Mouse (Mus musculus): Measurements from ENCODE around the gene Scrg1. TPM values are rescaled to one million over a fixed set of nuclear protein-coding genes. Genes with fewer than 3 reads are reported as not detected.

Scrg1 gene
- total and polyA plus RNA-seq, 2 experiments, result not detected

GRCm38 (mm10) chr8:57488312-57488765 is 32.6 kb downstream of the Scrg1 start:
- H3K27me3 ChIP-seq (ENCODE audit: control insufficient read depth, insufficient read depth, low read length), result no peaks in the 10 kb centered on the region
- under 1% methylated on average over 25 of the region's 25 CpGs for WGBS
- peak overlapping the region; percentile 39 for H3K27ac ChIP-seq (replicated peaks; ENCODE audit: insufficient read depth, low read depth, low read length)
- TF ChIP-seq POLR2A (IDR thresholded peaks at IDR 0.05; ENCODE audit: extremely low read depth, insufficient read depth, low read length) (0 out of 2 replicates have a peak, but pooled peaks have one; percentile 9), CTCF (IDR thresholded peaks at IDR 0.05; ENCODE audit: low read depth, low read length) (no peak)
- H3K36me3 ChIP-seq (ENCODE audit: control insufficient read depth, insufficient read depth, low read length), result no peaks in the 10 kb centered on the region
- H3K4me1 ChIP-seq (ENCODE audit: control insufficient read depth, insufficient read depth, low read length), result peaks cover 2% of the 10 kb centered on the region; the same call in 1 of the 2 replicates
- peak; percentile 66 for DNase-seq (ENCODE audit: extremely low read depth, low read depth, low spot score)
- peak overlapping the region; percentile 53 for H3K4me3 ChIP-seq (ENCODE audit: insufficient read depth, low read depth, low read length)
- H3K79me2 ChIP-seq (ENCODE audit: control insufficient read depth, insufficient read depth, low read length), result no peaks in the 10 kb centered on the region
- peak overlapping the region; percentile 47 for H3K9ac ChIP-seq (ENCODE audit: low read depth, low read length)

GRCm38 (mm10) chr8:57489366-57489765 is 33.6 kb downstream of the Scrg1 start:
- Histone ChIP-seq H3K9ac (ENCODE audit: low read depth, low read length) (no peak overlapping the region), H3K4me3 (ENCODE audit: insufficient read depth, low read depth, low read length) (no peak overlapping the region), H3K36me3 (ENCODE audit: control insufficient read depth, insufficient read depth, low read length) (no peaks in the 10 kb centered on the region), H3K4me1 (ENCODE audit: control insufficient read depth, insufficient read depth, low read length) (peaks cover 2% of the 10 kb centered on the region; the same call in 1 of the 2 replicates), H3K79me2 (ENCODE audit: control insufficient read depth, insufficient read depth, low read length) (no peaks in the 10 kb centered on the region), H3K27me3 (ENCODE audit: control insufficient read depth, insufficient read depth, low read length) (no peaks in the 10 kb centered on the region), H3K27ac (replicated peaks; ENCODE audit: insufficient read depth, low read depth, low read length) (no peak overlapping the region)
- DNase-seq (ENCODE audit: extremely low read depth, low read depth, low spot score), result no peak
- no peak for TF ChIP-seq CTCF (IDR thresholded peaks at IDR 0.05; ENCODE audit: low read depth, low read length)
- TF ChIP-seq POLR2A (IDR thresholded peaks at IDR 0.05; ENCODE audit: extremely low read depth, insufficient read depth, low read length), result no peak
- WGBS, result 100% methylated on average over 1 of the region's 1 CpGs

- Histone ChIP-seq H3K36me3 (ENCODE audit: control insufficient read depth, insufficient read depth, low read length) (no peaks in the 10 kb centered on the region), H3K27me3 (ENCODE audit: control insufficient read depth, insufficient read depth, low read length) (no peaks in the 10 kb centered on the region), H3K9ac (ENCODE audit: low read depth, low read length) (no peak overlapping the region), H3K27ac (replicated peaks; ENCODE audit: insufficient read depth, low read depth, low read length) (no peak overlapping the region), H3K4me3 (ENCODE audit: insufficient read depth, low read depth, low read length) (no peak overlapping the region), H3K79me2 (ENCODE audit: control insufficient read depth, insufficient read depth, low read length) (no peaks in the 10 kb centered on the region), H3K4me1 (ENCODE audit: control insufficient read depth, insufficient read depth, low read length) (peaks cover 2% of the 10 kb centered on the region; the same call in 1 of the 2 replicates)
- TF ChIP-seq CTCF (IDR thresholded peaks at IDR 0.05; ENCODE audit: low read depth, low read length), result no peak
- TF ChIP-seq POLR2A (IDR thresholded peaks at IDR 0.05; ENCODE audit: extremely low read depth, insufficient read depth, low read length), result no peak
- DNase-seq (ENCODE audit: extremely low read depth, low read depth, low spot score), result no peak
Observed at GRCm38 (mm10) chr8:57489896-57490295, 34.2 kb downstream of the Scrg1 start.

- no peaks in the 10 kb centered on the region for H3K4me1 ChIP-seq (ENCODE audit: control insufficient read depth, insufficient read depth, low read length)
- H3K27me3 ChIP-seq (ENCODE audit: control insufficient read depth, insufficient read depth, low read length), result no peaks in the 10 kb centered on the region
- TF ChIP-seq CTCF (IDR thresholded peaks at IDR 0.05; ENCODE audit: low read depth, low read length) (no peak), POLR2A (IDR thresholded peaks at IDR 0.05; ENCODE audit: extremely low read depth, insufficient read depth, low read length) (no peak)
- no peak overlapping the region for H3K27ac ChIP-seq (replicated peaks; ENCODE audit: insufficient read depth, low read depth, low read length)
- no peak overlapping the region for H3K9ac ChIP-seq (ENCODE audit: low read depth, low read length)
- no peak overlapping the region for H3K4me3 ChIP-seq (ENCODE audit: insufficient read depth, low read depth, low read length)
- no peaks in the 10 kb centered on the region for H3K79me2 ChIP-seq (ENCODE audit: control insufficient read depth, insufficient read depth, low read length)
- no peaks in the 10 kb centered on the region for H3K36me3 ChIP-seq (ENCODE audit: control insufficient read depth, insufficient read depth, low read length)
- 98% methylated on average over 4 of the region's 4 CpGs for WGBS
- no peak for DNase-seq (ENCODE audit: extremely low read depth, low read depth, low spot score)
Observed at GRCm38 (mm10) chr8:57491873-57492272, 36.1 kb downstream of the Scrg1 start.

- WGBS, result 31% methylated on average over 8 of the region's 8 CpGs
- Histone ChIP-seq H3K79me2 (ENCODE audit: control insufficient read depth, insufficient read depth, low read length) (no peaks in the 10 kb centered on the region), H3K27me3 (ENCODE audit: control insufficient read depth, insufficient read depth, low read length) (no peaks in the 10 kb centered on the region), H3K9ac (ENCODE audit: low read depth, low read length) (no peak overlapping the region; the same call in 1 of the 2 replicates), H3K36me3 (ENCODE audit: control insufficient read depth, insufficient read depth, low read length) (no peaks in the 10 kb centered on the region), H3K27ac (replicated peaks; ENCODE audit: insufficient read depth, low read depth, low read length) (no peak overlapping the region), H3K4me1 (ENCODE audit: control insufficient read depth, insufficient read depth, low read length) (peaks cover 2% of the 10 kb centered on the region; the same call in 1 of the 2 replicates), H3K4me3 (ENCODE audit: insufficient read depth, low read depth, low read length) (no peak overlapping the region)
- no peak for DNase-seq (ENCODE audit: extremely low read depth, low read depth, low spot score)
- no peak for TF ChIP-seq CTCF (IDR thresholded peaks at IDR 0.05; ENCODE audit: low read depth, low read length)
Observed at GRCm38 (mm10) chr8:57498494-57498846, 42.7 kb downstream of the Scrg1 start.

DNA sequence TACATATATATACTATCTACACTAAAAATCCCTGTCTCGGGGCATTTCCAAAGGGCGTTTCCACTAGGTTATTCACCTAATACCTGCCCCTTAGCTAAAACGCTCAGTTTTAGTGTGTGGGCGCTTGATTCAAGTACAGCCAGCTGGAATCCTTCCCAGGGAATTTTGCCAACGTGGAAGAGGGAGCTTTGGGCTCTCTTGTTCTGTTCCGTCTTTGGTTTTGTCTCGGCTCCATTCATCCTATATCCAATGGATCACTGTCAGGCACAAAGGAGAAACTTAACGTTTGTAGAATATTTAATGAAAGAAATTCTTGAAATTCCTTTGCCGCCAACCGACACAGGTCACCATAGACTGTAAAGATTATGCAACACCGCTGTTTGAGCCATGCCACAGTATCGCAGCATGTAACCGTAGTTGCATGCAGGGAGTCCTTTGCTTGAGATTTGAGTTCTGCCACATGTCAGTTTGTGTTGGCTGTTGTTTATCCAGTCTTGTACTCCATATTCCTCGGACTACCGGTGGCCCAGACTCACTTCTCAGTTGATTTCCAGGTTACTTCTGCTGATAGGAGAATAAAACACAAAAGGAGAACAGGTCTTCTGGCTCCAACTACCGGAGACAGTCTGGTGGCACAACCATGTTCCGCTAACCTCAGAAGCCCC is 43.3 kb downstream of the Scrg1 start:
- H3K36me3 ChIP-seq (ENCODE audit: control insufficient read depth, insufficient read depth, low read length), result no peaks in the 10 kb centered on the region
- H3K4me3 ChIP-seq (ENCODE audit: insufficient read depth, low read depth, low read length), result peak overlapping the region; percentile 50
- TF ChIP-seq CTCF (IDR thresholded peaks at IDR 0.05; ENCODE audit: low read depth, low read length) (no peak), POLR2A (IDR thresholded peaks at IDR 0.05; ENCODE audit: extremely low read depth, insufficient read depth, low read length) (no peak)
- peaks cover 3% of the 10 kb centered on the region; the same call in 1 of the 2 replicates for H3K79me2 ChIP-seq (ENCODE audit: control insufficient read depth, insufficient read depth, low read length)
- H3K4me1 ChIP-seq (ENCODE audit: control insufficient read depth, insufficient read depth, low read length), result peaks cover 2% of the 10 kb centered on the region; the same call in 1 of the 2 replicates
- no peak overlapping the region for H3K27ac ChIP-seq (replicated peaks; ENCODE audit: insufficient read depth, low read depth, low read length)
- no peaks in the 10 kb centered on the region for H3K27me3 ChIP-seq (ENCODE audit: control insufficient read depth, insufficient read depth, low read length)
- peak; percentile 79 for DNase-seq (ENCODE audit: extremely low read depth, low read depth, low spot score)
- H3K9ac ChIP-seq (ENCODE audit: low read depth, low read length), result no peak overlapping the region
- WGBS, result 17% methylated on average over 17 of the region's 17 CpGs
